Mouse (Mus musculus): Measurements from ENCODE around the gene B230217C12Rik. TPM values are rescaled to one million over a fixed set of nuclear protein-coding genes. Genes with fewer than 3 reads are reported as not detected.
"Not testable (repeated sequence)": the region's sequence is repeated elsewhere in the genome, so short reads cannot be mapped to it uniquely, and the experiment has no call there.

B230217C12Rik gene
- total RNA-seq, 2 experiments from 2014 or later = 67.8 to 72.6 TPM

DNA sequence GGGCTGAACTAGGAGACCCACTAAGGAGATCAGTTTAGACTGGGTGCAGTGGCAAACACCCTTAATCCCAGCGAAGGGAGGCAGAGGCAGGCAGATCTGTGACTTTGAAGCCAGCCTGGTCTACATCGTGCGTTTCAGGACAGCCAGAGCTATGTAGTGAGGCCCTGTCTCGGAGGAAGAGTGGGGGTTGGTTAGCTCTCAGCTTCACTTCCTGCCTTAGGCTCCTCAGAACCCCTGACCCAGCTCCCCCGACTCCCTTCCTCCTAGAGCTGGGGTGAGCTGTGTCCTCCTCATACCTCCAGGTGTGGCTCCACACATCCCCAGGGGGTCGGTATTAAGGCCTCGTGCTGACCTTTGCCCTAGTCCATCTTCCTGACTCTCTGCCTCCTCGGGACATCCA, 4.0 kb upstream of the B230217C12Rik start:
- DNase-seq (ENCODE audit: low spot score in 2 of 2) = no peak
- no peak overlapping the region for H3K4me3 ChIP-seq
- H3K27ac ChIP-seq = no peak overlapping the region
- no peak for TF ChIP-seq CTCF (conservative IDR thresholded peaks at IDR 0.05)

DNA sequence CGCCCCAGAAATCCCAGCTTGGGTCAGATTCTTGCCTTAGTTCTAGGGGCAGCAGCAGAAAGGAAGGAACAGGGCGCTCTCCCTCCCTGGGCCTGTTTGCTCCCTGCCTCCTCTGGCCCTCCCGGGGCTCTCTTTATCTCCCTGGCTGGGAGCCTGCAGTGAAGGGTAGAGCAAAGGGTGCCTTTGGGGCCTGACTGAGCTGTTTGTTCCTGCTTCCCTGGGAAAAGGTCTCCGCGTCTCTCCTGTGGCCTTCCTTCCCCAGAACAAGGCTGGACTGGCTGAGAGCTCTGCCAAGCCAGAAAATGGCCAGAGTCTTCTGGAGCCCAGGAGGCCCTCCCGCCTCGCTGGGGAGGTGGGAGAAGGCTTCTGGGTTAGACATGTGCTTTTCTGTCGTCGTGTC, 3.5 kb upstream of the B230217C12Rik start:
- not testable (repeated sequence) for DNase-seq (ENCODE audit: low spot score in 2 of 2); H3K4me3 ChIP-seq; H3K27ac ChIP-seq

DNA sequence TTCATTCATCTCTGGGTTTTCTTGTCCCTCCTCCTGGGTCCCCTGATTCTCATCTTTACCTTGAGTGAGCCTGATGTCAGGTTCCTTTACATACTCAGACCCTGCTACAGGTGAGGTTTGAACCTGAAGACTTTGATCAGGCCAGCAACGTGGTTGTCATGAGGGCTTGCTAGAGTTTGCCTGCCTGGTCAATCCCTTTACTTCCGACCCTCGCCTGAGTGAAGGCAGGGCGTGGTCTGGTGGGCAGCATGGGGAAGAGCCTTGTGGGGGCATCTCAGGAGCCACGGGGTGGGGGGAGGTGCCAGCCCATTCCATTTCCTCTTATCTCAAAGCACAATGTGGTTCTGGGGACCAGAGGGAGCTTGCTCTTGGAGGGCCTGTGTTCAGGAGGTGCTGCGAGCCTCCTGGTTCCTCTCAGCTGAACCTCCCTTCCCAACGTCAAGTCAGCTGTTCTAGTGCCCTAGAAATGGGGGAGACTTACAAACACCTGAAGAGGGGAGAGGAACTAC, 2.9 kb upstream of the B230217C12Rik start:
- Histone ChIP-seq H3K27ac (no peak overlapping the region), H3K4me3 (no peak overlapping the region)
- no peak for DNase-seq (ENCODE audit: low spot score in 2 of 2)
- TF ChIP-seq CTCF (conservative IDR thresholded peaks at IDR 0.05) = no peak

DNA sequence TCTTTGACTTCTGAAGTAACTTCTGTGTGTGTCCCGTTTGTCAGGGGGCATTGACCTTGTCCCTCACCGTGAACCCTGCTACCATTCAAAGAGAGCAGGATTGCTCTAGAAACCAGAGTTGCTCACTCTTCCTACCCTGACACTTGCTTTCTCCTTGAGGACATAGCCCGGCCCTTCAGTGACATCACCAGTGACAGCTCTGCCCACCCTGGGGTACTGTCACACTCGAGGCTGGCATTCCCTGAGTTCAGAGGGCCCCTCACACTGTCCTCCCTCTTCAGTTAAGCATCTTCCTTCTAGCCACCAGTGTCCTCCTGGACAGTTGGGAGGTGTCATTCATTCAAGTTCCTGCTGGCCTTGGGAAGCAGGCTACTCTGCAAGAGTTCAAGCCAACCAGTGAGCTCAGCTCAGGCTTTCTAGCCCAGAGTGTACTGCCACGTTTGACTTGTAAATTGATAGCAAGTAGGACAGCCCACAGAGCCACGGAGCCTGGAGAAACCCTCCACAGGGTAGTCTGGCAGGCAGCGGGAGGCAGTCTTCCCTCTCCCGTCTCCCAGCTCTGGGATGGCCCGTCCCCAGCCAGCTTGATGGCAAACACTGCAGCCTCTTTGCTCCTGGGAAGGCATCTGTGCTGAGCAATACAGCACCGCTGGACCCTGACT, 1.7 kb upstream of the B230217C12Rik start:
- H3K4me3 ChIP-seq = no peak overlapping the region
- H3K27ac ChIP-seq = peak overlapping the region; percentile 10; the same call in 1 of the 2 replicates
- no peak for DNase-seq (ENCODE audit: low spot score in 2 of 2)
- no peak for TF ChIP-seq CTCF (conservative IDR thresholded peaks at IDR 0.05)

DNA sequence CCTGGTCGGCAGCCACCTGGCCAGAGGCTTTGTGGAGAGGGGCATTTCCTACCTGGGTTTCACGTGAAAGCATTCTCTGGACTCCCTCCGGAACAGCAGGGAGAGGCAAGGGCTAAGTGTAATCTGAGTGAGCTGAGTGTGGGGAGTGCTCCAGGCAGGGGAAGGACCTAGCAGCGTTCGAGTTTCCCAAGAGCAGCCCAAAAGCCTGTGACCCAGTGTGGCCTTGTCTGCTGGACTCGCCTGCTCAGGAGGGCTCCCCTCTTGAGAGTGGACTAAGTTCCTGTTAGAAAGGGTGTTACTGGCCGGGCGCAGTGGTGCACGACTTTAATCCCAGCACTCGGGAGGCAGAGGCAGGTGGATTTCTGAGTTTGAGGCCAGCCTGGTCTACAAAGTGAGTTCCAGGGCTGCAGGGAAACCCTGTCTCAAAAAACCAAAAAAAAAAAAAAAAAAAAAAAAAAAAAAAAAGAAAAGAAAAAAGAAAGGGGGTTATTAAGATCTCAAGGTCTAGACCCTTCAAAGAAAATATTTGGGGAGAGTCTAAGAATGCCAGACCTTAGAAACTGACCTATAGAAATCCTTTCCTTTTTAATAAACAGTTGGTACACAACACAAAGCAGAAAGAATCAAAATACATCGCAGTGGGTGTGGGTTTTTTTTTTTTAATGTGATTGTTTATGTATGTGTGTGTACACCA, 992 bp upstream of the B230217C12Rik start:
- no peak for DNase-seq (ENCODE audit: low spot score in 2 of 2)
- no peak overlapping the region for H3K4me3 ChIP-seq

DNA sequence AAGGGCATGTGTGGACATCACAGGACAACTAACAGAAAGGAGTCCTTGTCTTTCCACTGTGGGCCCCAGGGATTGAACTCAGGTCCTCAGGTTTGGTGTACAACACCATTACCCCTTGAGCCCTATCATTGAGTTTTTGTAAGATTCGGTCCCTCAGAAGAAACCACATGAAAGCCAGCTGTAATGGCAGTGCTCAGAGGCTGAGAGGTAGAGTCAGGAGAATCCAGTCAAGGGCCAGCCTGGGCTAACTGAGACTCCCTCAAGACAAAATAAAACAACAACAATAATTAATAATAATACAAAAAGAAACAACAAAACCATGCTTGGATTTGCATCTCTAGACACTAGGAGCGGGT, 467 bp upstream of the B230217C12Rik start:
- peak overlapping the region; percentile 81; the same call in 1 of the 2 replicates for H3K4me3 ChIP-seq
- no peak for TF ChIP-seq CTCF (conservative IDR thresholded peaks at IDR 0.05)
- no peak for DNase-seq (ENCODE audit: low spot score in 2 of 2)
- H3K27ac ChIP-seq = peak overlapping the region; percentile 97

More for the DNA sequence above, 992 bp upstream of the B230217C12Rik start:
- peak overlapping the region; percentile 97 for H3K27ac ChIP-seq
- no peak for TF ChIP-seq CTCF (conservative IDR thresholded peaks at IDR 0.05)

DNA sequence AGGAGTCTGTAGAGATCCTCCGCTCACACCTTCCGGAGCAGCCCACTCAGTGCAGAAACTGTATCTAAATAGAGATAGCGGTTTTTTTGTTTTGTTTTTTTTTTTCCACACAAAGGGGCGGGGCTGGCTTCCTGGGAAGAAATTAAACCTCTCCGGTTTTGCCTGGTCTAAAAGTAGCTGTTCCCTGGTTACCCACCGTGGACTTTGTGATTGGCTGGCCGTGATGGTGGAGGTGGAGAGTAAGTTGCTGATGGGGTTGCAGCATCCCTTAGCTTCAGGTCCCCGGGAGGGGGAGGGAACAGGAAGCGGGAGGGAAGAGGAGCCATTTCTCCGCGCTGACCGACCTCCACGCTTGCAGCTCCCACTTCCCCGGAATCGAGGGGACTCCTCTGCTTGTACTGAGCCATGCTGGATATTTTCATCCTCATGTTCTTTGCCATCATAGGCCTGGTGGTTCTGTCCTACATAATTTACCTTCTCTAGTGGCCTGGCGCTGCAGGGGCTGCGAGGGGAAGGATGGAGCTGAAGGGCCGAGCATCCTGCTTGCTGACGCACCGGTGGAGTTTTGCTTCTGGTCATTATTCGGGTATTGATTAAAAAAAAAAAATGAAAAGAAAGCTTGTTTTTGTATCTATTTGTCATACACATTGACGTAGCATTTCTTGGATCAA, 546 bp downstream of the B230217C12Rik start:
- peak overlapping the region; percentile 97 for H3K27ac ChIP-seq
- TF ChIP-seq CTCF (conservative IDR thresholded peaks at IDR 0.05) = no peak
- DNase-seq (ENCODE audit: low spot score in 2 of 2) = peak; percentile 88 to 96

DNA sequence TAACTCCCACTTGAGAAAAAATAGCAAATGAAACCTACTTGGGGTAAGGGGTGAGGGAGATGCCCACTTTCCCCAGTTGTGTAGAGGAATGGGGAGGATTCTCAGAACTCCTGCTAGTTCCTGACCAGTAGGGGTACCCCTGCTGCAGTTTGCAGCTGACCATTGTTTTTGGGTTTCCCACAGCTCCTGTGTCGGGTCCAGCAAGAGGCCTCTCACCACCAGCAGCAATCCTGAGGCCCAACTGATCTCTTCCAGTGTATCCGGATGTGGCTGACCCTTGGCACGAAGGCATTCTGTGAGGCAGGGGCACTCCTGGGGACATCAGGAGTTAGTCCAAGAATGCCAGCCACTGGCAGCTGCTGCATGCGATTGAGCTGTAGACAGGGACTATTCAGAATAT, 1.4 kb downstream of the B230217C12Rik start:
- peak; percentile 52 for TF ChIP-seq CTCF (conservative IDR thresholded peaks at IDR 0.05)
- no peak for DNase-seq (ENCODE audit: low spot score in 2 of 2)
- H3K4me3 ChIP-seq = peak overlapping the region; percentile 81
- peak overlapping the region; percentile 97 for H3K27ac ChIP-seq

More for the DNA sequence above, 546 bp downstream of the B230217C12Rik start:
- peak overlapping the region; percentile 81 for H3K4me3 ChIP-seq

DNA sequence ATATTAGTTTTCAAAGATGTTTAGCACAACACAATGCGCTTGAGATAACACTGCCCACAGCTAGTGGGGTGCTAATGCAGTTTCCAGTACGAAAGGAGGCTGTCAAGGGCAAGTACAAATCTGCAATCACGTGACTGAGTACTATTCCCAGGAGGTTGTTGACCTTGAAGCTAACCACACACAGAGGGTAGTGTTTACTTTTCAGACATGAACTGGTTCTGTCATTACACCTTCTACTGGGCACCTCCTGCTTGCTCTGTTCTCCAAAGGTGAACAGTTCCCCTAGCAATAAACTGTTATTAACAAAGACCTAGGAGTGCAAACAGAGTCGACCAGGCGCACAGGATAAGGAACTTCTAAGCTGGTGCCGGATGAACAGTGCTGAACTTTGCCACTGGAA, 9.8 kb downstream of the B230217C12Rik start:
- no peak overlapping the region for H3K4me3 ChIP-seq
- TF ChIP-seq CTCF (conservative IDR thresholded peaks at IDR 0.05) = no peak
- no peak overlapping the region for H3K27ac ChIP-seq
- no peak for DNase-seq (ENCODE audit: low spot score in 2 of 2)

DNA sequence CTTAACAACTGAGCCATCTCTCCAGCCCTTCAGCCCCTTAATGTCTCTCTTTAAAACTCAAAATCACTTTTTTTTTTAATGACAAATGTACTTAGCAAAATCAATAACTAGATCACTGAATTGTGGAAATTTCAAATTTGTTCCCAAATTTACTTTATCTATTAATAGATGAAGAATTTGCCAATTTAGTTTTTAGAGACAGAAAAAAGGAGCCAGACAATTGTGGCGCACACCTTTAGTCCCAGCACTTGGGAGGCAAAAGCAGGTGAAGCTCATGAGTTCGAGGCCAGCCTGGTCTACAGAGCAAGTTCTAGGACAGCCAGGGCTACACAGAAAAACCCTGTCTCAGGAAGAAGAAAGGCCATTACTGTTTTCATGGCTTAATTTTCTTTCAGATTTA, 11.0 kb downstream of the B230217C12Rik start:
- no peak for DNase-seq (ENCODE audit: low spot score in 2 of 2)
- no peak for TF ChIP-seq CTCF (conservative IDR thresholded peaks at IDR 0.05)
- Histone ChIP-seq H3K27ac (no peak overlapping the region), H3K4me3 (no peak overlapping the region)

DNA sequence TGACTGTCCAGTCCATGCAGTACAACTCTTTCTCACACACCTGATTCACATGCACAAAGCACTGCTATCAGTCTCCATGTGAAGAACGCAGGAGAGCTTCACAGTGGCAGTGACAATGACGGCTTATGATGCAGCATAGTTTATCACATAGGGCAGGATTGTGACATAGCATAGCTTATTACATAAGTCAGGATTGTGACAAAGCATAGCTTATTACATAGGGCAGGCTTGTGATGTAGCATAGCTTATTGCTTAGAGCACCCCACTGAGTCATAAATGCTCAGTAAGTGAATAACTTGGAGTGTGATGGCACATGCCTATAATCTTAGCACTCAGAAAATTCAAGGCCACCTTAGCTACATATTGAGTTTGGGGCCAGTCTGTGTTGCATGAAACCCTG, 14.9 kb downstream of the B230217C12Rik start:
- H3K27ac ChIP-seq = no peak overlapping the region
- no peak for TF ChIP-seq CTCF (conservative IDR thresholded peaks at IDR 0.05)
- no peak for DNase-seq (ENCODE audit: low spot score in 2 of 2)
- no peak overlapping the region for H3K4me3 ChIP-seq

DNA sequence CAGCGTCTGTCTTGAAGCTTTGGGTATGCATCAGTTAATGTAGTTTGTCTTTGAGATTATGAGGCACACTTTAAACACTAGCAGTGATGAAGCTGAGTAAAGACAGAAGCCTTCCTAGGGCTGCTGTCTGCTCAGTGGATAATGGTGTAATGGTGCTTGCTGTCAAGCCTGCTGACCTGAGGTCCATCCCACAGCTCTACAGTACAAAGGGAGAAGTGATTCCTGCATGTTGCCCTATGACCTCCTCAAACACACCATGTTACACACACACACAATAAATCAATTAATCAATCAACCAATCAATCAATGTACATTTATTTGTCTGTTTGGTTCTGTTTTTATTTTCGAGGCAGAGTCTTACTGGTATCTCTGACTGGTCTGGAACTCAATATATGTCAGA, 21.6 kb downstream of the B230217C12Rik start:
- DNase-seq (ENCODE audit: low spot score in 2 of 2) = no peak
- TF ChIP-seq CTCF (conservative IDR thresholded peaks at IDR 0.05) = no peak
- H3K4me3 ChIP-seq = no peak overlapping the region
- no peak overlapping the region for H3K27ac ChIP-seq

DNA sequence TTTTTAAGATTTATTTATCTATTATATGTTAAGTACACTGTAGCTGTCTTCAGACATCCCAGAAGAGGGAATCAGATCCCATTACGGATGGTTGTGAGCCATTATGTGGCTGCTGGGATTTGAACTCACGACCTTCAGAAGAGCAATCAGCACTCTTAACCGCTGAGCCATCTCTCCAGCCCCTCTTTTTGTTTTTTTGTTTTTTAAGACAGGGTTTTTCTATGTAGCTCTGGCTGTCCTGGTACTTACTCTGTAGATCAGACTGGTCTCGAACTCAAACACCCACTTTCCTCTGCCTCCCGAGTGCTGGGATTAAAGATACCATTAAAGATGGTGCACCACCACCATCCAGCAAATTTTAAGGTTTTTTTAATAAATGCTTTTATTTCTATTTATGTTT, 24.8 kb downstream of the B230217C12Rik start:
- no peak overlapping the region for H3K4me3 ChIP-seq
- H3K27ac ChIP-seq = no peak overlapping the region
- TF ChIP-seq CTCF (conservative IDR thresholded peaks at IDR 0.05) = no peak
- no peak for DNase-seq (ENCODE audit: low spot score in 2 of 2)

Measured in layer of hippocampus, adult 2 months (tissue).